Mouse (Mus musculus) mouse trophoblast stem cell (cell line): ENCODE data around the gene Col9a1.

Source experiments
- in situ Hi-C, 2 experiments: fragments of 300-500 bp; cut with MseI, MboI; formaldehyde crosslinking; loops; 2 replicates in 1 of 2; 3 replicates in 1 of 2; pipeline ENCODE4 v1.15.1; 2025

Col9a1 gene

DNA sequence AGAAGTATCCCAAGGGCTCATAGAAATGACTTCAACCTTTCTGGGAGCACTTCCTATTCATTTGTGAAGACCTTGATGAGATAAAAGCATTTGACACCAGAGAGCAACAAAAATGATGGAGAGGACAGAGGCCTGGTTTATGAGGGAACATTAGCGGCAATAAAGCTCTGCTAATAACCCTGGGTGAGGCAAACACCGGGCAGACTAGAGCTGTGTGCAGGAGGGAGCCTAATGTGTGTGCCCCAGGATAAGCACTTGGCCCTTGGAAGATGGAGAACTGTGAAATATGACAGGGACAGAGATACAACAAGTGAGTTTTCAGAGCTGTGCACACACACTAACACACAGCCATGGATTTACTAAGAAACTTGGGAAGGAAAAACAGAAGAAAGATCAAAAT, 115.1 kb downstream of the Col9a1 start:
- in situ Hi-C loops = no loop called here

DNA sequence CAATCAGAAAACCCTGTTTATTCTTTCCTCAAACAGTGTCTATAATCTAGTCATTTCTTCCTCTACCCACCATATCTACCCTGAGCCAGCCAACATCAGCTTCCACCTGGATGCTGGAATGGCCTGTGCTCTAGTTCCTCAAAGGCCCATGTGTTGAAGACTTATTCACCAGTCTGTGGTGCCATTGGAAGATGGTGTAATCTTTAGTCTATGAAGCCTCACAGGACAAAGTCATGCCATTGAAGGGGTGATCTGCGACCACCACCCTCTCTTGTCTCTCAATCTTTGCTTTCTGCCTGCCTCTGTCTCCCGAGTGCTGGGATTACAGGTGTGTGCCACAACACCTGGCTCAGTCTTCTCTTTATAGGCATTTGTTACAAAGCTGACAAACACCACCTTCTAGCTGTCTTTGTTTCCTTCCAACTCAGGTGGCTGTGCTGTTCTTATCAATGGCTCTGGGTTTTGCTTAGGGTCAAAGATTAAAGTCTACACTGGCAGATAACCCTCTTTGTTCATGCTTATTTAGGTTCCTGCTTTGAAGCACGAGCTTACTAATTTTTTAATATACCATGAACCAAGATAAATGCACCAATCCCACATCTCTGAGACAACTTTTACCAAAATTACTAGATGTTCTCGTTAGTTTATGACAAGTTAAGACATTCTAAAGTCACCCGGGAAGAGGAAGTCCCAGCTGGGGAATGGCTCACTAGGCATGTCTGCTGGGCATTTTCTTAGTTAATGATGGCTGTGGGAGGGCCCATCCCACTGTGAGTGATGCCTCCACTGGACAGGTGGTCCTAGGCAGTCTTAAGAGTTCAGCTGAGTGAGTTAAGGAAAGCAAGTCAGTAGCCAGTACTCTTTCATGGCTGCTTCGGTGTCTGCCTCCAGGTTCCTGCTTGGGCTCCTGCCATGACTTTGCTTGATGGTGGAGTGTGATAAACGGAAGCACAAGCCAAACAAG, 117.9 kb downstream of the Col9a1 start:
- in situ Hi-C loops = no loop called here

DNA sequence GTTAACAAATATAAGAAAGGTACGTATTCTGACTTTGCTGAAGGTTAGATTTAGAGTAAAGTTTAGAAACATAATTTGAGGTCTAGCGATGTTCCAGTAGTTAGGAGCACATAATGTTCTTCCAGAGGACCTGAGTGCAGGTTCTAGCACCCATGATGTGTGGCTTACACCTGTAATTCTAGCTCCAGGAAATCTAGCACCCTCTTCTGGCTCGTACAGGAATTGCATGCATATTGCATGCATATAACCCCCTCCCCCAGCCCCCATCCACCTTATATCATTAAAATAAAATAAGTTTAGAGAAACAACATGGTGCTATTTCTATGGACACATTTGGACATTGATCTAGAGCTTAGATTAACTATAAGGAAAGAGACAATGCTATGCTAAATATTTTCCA, 123.3 kb downstream of the Col9a1 start:
- in situ Hi-C loops = no loop called here
